Mouse (Mus musculus) thymus, adult 18-20 months (tissue): ENCODE data around the gene Efhd2.

ENCODE experiments used
- DNase-seq, 2 experiments: peaks; one replicate each; pipeline ENCODE4 v3.0.0; 2022; ENCODE audit warnings: mixed read lengths in 2 of 2

Gene Efhd2

DNA sequence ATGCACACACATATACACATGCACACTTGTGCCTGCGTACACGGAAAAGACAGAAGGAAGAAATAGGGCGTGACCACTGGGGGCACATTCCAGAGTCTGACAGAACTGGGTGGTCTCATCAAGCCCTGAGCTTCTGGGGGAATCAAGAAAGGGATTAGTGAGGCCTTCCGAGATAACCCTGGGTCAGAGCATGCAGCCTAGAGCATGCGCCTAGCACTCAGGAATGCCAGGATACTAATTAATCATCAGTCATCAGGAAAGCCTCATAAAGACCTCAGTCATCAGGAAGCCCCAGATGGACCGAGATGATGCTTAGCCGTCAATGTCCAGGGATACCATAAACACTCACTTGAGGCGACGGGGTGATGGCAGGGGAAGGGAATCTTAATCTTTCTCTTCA lies 5.2 kb upstream of the Efhd2 start:
- DNase-seq, result no peak

DNA sequence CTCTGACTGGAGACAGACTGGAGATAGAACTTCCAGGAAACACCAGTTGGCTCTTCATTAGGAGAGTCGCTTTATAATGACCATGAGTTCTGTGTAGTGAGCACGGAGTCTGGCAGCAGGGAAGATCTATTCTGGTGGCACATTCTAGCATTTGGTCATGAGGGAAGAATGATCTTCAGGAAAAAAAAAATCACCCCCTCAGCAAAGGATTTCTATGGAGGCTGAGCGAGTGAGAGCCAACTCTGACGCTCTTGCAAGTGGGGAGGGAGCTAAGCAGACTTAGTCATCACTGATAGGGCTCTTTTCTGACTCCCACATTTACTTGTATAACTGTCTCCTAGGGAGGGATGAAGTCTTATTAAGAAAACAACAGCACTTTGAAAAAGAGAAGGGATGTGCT lies 4.4 kb upstream of the Efhd2 start:
- DNase-seq, result no peak

DNA sequence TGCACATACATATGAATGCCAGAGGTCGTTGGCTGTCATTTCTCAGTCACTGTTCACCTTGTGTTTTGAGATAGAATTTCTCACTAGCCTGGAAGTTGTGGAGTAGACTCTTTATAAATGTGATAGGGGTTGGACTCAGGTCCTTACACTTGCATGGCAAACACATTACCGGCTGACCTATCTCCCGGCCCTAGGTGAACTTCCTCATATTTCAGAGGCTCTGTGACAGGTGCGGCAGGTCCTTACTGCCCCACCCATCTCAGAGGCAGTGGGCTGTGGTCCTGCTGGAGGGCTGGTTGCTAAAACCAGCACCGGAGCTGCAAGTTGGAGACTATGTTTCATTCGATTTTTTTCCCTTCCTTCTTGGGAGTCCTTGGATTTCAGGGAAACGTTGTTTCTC lies 3.9 kb upstream of the Efhd2 start:
- DNase-seq, result no peak

DNA sequence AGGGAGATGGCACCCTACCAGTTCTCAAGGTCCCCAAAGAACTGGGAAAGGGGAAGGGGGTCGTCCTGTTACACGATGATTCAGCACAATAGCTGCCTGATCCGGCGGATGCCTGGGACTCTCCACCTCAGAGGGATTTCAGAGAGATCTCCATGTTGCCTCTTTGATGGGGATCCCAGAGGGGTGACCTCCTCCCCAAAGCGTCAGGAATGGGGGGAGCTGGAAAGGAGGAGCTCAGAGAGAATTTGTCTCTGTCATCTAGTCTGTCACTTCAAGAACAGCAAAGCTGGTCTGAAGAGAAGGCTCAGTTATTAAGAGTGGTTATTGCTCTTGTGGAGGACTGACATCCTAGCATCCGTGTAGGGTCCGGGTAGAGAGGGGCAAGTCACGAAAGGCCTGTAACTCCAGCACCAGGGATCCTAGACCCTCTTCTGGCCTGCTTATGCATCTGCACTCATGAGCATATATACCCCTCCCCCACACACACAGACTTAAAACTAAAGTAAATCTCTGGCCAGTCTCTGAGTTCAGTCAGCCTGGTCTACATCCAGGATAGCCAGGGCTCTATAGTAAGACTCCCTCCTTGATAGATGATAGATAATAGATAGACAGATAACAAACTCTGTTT lies 875 bp upstream of the Efhd2 start:
- DNase-seq, result no peak

DNA sequence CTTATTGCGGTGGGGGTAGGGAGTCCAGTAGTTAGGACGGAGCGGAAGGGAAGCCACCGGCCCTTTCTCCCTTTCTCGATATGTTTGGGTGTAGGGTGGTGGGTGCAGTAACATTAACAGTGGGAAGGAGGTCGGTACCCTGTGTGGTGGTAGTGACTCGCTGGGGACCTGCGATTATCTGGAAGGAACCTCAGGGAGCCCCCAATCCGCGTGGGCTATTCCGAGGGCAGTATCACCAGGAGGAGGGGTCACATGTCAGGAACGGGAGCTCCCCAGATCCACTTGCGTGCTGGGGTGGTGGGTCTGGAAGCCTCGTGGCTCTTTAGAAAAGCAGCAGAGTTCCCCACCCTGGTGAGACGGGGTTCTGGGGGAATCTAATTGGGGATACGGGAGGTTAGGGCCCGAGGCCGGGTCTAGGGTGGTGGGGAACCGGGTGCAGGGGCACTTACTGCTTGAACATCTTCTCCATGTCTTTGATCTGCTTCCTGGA lies 564 bp downstream of the Efhd2 start:
- DNase-seq, result no peak

DNA sequence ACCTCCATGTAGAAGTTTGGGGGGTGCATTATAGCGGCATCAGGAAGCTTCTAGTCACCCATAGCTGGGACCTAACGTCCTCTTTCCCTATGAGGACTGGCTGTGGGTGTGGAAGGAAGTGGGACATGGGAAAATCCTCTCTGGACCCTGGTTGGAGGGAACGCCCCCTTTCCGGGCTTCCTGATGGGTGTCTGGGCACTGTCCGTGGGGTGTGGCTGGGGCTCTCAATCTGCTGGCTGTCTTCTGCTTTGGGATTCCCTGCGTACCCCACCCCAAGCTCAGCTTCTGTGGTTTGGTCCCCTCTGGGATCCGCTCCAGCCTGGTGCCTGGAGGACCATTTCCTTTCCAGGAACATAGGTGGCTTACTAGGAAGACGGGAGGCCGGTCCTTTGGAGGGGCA lies 1.7 kb downstream of the Efhd2 start:
- no peak for DNase-seq

DNA sequence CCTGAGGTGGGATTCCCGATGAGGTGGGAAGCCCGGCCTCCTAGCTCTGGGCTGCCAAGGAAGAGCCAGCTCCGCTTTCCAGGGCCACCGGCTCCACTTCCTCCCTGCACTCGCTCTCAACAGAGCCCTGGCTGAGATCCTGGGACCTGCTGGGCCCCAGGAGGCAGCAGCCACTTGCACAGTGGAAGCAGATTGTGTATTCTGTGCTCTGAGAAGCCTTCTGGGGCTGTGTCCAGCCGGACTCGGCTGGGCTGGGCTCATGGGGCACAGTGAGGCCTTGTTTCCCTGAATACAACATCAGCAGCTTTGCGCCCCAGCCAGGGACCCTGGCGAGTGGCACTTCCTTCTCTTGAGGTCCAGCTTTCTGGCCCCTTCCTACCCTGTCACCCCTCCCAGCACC lies 2.8 kb downstream of the Efhd2 start:
- DNase-seq, result no peak

DNA sequence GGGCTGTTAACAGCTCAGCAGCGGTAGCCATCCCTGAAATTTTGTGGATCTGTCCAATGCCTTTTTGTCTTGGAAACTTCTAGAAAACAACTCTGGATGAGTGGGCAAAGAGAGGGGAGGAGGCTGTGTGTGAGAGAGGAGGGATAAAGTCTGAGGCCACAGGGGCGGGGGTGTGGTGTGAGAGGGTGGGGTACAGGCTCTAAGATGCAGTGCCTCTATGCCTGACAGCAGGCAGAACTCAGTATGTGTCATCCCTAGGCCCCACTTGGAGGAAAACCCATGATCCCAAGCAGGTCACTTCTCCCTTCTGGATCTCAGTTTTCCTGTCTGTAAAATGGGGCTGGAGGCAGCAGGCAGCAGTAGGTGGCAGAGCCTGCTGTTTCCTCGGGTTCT lies 3.4 kb downstream of the Efhd2 start:
- DNase-seq, result no peak

DNA sequence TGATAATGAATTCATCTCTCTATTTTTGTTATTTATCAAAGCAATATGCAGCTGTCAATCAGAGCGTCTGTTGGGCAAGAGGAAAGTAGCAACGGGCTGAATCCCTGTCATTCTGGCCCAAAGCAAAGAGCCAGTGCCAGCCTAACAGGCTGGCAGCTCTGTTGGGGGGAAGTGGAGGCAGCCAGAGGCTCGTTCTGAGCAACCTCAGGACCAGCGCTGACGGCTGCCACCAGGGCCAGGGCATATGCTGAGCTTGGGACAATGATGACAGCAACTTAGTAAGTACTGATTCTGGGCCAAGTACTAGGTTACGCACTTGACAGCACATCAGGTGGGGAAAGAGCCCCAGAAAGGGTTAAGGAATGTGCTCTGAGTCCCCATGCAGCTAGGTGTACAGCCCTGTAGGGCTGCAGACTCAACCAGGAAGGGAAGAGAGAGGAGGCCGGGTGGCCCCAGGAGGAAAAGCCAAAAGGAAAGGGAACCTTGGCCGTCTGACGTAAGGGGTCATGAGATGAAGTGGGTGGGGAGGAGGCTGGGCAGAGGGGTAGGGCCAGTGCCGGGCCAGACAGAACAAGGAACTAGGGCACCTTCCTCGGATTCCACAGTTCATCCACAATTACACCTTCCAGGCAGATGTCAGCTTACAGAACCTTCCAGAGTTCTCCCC lies 3.9 kb downstream of the Efhd2 start:
- DNase-seq, result no peak

DNA sequence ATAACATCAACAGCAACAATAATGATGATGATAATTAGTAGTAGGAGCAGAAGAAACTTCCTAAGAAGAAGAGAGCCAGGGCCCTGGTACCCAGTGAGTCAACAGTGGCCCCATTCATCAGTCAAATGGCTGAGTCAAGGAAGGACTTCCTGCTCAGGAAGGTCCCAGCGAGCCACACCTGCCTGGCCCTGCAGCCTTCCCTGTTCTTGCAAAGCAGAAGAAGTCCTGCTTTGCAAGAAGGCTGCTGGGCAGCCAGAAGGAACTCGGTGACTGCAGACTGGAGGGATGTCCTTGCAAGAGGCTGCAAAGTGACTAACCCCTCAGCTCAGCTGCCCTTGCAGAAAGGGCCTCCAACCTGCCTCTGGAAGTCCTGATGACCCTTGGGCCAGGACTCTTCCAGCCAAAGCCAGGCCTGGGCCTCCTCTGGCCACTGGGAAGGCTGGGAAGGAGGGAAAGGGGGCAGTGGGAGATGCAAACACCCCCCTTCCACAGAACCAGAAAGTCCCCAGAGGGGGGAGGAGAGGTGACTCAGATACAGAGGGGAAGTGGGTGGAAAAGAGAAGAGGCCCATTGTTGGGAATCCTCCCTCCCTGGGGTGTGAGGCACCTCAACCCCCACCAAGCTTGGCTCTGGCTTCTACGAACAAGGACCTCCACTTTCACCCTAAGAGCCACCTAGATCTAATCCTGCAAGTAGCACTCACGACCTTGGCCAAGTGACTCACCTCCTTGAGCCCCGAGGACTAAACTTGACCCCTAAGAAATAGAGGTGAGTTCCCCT lies 5.1 kb downstream of the Efhd2 start:
- no peak for DNase-seq

DNA sequence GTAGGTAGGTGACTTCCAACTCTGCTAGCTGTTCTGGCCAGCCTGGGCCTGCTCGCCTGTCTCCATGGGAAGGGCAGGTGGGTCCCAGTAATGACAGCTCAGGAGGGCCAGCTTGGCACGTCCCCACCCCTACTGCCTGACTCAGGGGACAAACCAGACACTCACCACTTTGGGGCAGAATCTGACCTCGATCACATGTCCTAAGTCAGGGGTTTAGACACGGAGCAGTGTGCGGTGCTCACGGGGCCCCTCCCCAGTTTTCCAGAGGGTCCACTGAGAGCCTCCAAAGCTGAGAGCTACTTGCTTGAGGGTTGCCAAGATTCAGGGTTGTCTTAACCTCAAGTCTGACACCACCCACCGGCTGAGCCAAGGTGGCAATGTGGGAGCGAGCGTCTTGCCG lies 6.7 kb downstream of the Efhd2 start:
- DNase-seq, result no peak

DNA sequence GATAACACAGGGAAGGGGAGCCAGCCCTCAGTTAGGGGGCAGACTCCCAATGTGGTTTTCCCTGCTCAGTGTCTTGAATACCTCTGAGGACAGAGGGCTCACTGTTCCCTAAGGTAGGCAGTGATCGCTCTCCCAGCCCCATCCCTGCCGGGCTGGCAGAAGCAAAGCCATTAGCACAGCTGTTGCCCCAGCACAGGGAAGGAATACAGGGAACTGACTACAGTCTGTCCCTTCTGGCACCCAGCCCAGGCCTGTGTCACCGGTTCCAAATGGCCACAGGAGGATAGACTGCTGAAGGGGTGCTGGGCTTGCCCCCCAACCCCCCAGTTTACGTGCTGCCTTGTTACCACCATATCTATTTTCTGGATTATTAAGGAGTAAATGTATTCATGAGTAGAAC lies 7.2 kb downstream of the Efhd2 start:
- DNase-seq, result no peak

DNA sequence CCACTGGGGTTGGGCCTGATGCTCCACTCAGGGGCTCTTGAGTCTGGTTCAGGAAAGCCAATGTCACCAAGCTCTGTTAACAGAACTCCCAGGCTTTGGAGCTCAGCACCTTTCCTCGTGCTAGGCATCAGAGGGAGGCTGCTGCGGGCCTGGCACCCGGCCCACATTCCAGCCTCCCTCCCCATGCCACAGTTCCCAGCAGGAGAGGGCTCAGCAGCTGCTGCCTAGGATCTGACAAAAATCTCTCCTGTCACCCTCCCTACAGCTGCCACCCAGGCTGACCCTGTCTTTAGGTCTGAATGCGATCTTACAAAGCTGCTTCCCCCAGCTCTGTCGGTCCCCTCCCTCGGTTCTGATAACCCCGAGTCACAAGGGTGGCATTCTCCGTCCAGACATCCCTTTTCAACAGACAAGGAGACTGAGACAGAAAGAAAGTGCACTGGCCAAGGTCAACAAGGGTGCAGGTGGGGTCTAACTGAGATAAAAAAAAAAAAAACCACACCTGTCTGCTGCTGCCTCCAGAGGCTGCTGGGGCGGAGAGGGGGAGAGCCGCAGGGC lies 7.7 kb downstream of the Efhd2 start:
- DNase-seq, result no peak

DNA sequence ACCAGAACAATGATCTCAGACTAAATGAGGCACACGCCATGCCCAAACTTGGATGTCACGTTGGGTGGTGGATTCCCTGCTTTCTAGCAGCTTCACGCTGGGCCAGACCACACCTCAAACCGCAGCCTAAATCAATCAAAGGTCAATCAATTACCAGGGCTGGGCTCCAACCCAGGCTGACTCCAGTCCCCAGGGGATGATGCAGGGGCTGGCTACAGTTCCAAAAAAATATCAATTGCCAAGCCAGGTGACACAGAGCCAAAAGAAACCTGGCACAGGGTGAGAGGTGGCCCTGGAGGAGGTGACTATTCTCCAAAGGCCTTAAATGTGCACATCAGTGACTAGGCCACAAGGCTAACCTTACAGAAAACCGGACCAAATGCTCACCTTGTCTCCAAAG lies 9.1 kb downstream of the Efhd2 start:
- DNase-seq, result no peak

DNA sequence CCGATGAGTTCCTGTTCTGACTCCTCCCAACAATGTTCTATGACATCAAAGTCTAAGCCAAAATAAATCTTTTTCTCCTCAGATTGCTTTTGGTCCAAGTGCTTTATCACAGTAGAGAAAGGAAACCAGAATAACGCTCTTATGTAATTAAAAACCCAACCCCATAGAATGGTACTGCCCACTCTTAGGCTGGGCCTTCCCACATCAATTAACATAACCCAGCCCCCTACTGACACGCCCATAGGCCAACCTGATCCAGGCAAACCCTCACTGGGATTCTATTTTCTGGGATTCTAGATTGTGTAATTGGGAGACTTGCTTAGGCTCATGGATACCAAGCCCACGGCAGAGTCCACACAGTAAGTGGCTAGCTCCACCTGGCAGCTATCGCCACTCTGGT lies 9.7 kb downstream of the Efhd2 start:
- no peak for DNase-seq

DNA sequence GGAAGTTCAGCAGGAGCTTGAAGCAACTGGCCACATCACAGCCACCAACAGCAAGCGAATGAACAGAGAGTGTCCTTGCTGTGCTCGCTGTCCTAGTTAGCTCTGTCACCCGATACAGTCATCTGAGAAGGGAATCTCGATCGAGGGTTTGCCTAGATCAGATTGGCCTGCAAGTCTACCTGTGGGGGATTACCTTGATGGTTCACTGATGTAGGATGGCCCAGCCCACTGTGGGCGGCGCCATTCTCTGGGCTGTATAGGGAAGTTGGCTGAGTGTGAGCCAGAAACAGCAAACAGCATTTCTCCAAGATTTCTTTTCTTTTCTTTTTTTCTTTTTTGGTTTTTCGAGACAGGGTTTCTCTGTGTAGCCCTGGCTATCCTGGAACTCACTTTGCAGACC lies 10.2 kb downstream of the Efhd2 start:
- DNase-seq, result no peak

DNA sequence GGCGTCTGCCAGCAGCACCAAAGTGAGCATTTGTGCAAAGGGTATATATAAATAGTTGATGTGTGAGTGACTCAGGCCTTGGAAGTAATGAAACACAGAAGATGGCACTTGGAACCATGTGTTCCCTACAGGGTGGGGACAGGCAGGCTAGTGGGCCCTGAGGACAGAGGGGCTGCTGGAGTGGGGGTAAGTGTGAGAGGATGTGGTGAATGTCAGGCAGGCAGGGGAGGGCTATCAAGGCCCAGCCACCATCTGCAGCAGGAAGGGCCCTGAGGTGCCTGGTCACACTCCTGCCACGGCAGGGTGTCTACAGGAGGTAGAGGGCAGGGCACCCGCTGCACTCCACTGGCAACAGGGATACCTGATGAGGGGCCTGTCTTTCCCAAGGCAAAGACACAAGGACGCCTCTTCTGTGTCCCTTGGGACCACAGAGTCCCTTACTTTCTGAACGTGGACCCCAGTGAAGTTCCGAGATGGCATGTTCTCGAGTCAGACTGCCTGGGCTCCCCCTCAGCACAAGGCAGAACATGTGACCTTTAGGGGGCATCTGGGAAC lies 10.9 kb downstream of the Efhd2 start:
- DNase-seq, result no peak

DNA sequence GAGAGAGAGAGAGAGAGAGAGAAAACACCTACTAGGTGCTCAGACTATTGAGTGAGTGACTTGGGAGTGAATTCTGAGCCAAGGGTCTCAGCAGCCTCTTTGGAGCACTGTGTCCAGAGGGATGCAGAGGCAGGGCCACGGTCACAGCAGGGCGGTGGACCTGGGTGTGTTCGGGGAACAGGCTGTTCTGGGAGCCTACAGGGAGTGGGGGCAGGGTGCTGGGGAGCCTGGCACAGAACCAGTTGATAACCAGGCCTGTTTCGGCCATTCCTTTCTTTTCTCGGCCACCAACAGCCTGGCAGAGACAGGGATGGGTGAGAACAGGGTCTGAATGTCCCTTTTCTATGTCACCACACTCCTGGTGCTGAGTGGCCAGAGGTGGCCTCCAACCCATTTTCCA lies 11.9 kb downstream of the Efhd2 start:
- no peak for DNase-seq

DNA sequence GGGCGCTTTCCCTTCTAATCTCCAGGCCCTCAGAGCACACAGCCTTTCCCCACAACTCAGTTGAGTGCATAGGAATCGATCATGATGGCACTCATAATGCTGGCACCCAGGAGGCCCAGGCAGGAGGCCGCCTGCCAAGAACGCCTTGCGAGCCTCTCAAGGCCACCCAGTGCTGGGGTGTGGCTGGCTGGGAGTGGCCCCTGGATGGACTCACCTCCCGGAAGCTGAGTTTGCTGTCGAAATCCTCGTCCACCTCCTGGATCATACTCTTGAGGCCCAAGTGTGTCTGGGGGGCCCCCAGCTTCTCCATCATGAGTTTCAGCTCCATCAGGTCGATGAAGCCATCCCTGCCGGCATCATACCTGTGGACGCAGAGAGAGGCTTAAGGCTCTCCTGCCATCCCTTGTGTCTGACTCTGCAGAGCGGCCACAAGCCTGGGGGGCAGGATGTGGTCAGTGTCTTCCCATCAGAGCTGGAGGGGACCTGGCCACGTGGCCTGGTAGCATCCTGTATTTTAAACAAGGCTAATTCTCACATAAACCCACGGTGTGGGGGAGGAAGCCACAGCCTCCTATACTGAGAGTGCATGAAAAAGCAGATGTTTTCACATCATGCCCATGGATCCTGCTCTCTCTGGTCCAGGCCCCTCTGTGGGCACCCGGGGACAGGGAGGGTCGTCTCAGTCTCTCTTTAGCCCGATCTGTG lies 13.0 kb downstream of the Efhd2 start:
- no peak for DNase-seq

DNA sequence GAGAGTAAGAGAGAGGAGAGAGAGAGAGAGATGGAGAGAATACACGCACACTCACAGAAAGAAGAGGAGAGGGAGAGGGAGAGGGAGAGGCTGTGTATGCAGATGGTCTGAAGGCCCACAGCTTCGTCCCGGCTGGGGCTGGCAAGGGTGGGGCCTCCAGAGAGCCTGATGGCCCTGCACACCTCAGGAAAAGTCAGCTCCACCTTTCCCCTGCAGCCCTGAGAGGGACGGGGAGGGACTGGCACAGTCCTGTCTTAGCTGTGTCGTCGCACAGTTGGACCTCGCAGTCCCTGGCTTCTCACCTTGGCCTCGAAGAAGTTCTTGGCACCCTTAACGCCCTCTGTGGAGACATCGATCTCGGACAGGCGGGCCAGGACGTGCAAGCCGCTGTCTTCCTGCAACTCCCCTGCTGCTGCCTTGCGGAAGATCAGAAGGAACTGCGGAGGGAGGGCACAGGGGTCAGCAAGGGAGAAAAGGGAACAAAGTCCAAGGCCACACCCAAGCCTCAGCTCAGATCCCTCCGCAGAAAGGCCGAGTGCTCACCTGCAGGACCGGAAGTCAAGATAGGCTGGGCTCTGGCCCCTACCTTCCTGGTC lies 14.4 kb downstream of the Efhd2 start:
- DNase-seq, result no peak

DNA sequence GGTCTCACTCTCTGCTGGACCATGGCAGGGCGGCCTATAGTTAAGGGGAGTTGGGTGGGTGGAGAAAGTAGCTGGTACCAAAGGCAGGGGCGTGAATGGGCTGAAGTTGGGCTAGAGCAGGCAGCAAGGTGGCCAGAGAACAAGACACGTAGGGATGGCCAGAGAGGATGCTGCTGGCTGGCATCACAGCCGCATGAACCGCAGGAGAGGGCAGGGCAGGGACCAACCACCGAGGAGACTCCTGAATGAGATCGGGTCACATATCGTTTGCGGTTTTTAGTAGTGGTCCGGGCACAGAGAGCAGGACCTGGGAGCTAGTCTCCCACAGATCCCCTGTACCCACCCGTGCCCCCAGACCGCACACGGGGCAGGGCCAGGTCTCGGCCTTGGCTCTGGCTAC lies 15.4 kb downstream of the Efhd2 start:
- DNase-seq, result no peak

DNA sequence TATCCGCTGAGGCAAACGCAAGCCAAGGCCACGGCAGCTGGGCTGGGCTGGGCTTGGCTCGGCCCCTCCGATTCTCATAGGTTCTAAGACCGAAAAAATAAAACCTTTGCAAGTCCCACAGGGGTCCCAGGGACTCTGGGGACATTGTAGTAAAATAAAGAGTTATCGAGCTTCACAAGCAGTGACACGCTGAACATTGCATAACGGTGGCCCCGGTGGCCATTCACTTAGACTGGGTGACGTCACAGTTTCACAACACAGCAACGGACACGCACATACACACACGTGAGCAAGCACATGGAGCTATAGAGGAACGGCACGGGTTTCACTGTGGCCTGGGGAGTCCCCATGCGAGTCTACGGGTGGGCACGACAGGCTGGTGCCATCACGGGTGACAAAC lies 16.2 kb downstream of the Efhd2 start:
- no peak for DNase-seq
